Mouse (Mus musculus): ENCODE data around the gene Cacna2d2. TPM values are rescaled to one million over a fixed set of nuclear protein-coding genes. Genes with fewer than 3 reads are reported as not detected.
A peak's percentile ranks its signal among the peaks of the same experiment; 100 is the strongest.

Cacna2d2 gene
- polyA plus RNA-seq, 1 experiment: 0.72 TPM

DNA sequence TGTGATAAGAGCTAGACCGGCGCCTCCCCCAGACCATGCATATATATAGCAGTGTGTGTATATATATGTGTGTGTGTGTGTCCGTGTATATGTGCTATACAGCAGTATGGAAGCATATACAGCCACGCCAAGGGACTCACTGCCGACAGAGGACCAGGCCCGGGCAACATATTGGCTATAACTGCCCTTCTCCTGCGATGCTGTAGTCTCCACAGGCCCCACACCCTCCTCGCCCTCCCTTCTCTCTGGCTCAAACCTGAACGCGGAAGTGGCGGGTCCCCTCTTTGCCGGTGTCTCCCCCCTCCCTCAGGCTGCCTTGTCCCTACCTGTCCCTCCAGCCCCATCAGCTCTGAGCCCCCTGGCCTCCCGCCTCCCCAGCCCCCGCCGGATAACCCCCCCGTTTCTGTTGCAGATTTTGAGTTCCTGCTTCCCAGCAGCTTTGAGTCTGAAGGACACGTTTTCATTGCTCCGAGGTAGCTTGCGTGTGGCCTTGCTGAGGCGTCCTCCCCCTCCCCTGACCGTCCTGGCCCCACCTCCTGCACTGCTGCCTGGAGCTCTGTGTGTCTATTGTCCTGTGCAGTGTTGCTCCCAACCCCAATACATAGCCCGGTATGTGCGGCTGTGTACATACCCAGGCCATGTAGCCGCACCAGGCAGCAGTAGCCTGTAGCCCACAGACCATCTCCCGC lies 122.4 kb downstream of the Cacna2d2 start:
- TF ChIP-seq POLR2A (IDR thresholded peaks at IDR 0.05; ENCODE audit: borderline replicate concordance, extremely low read depth, low read depth, low read length) (no peak), CTCF (IDR thresholded peaks at IDR 0.05; ENCODE audit: insufficient read depth, low read length) (no peak)
- Histone ChIP-seq H3K4me1 (ENCODE audit: control insufficient read depth, insufficient read depth, low read length) (peaks cover 3% of the 10 kb centered on the region; the same call in 1 of the 2 replicates), H3K4me3 (replicated peaks; ENCODE audit: extremely low read depth, low read depth, low read length) (no peak overlapping the region)
- 19% methylated on average over 25 of the region's 25 CpGs for WGBS
- DNase-seq: no peak

DNA sequence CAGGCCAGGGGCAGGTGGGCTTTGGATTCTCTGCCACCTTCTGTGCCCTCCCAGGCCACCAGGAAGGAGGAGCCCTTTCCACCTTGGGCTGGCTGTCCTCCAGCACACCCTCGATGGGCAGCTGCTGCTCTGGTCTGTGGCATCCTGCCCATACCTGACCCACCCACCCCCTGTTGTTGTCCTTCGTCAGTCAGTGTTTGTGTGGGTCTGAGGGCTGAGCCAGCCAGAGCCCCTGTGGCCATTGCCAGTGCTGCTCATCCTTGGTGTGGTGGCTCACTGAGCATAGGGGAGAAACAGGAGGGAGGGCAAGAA lies 122.9 kb downstream of the Cacna2d2 start:
- 14% methylated on average over 2 of the region's 2 CpGs for WGBS
- TF ChIP-seq POLR2A (IDR thresholded peaks at IDR 0.05; ENCODE audit: borderline replicate concordance, extremely low read depth, low read depth, low read length) (no peak), CTCF (IDR thresholded peaks at IDR 0.05; ENCODE audit: insufficient read depth, low read length) (no peak)
- Histone ChIP-seq H3K4me1 (ENCODE audit: control insufficient read depth, insufficient read depth, low read length) (peaks cover 5% of the 10 kb centered on the region), H3K4me3 (replicated peaks; ENCODE audit: extremely low read depth, low read depth, low read length) (no peak overlapping the region)
- no peak for DNase-seq

DNA sequence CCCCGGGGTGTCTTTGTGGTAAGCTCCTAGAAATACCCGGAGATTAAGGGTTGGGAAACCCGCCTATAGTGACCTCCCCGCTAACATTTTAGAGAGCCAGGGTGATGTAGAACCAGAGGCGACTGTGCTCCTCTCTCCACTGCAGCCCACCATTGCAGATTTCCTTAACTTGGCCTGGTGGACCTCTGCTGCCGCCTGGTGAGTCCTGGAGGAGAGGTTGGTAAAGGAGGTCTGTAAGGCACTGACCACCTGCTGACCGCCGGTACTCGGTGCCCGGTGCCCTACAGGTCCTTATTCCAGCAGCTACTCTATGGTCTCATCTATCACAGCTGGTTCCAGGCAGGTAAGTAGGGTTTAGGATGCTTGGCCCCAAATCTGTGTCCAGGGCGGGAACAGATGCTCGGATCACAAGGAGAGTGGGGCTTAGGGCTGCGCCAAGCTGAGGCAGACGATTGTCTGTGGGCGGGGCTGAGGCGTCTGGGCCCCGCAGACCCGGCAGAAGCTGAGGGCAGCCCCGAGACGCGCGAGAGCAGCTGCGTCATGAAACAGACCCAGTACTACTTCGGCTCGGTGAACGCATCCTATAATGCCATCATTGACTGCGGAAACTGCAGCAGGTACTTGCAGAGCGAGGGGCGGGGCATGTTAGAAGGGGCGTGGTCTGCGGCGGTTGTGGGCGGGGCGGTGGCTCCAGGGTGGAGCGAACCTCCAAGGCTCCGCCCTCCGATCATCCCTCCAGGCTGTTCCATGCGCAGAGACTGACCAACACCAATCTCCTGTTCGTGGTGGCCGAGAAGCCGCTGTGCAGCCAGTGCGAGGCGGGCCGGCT lies 127.0 kb downstream of the Cacna2d2 start:
- TF ChIP-seq POLR2A (IDR thresholded peaks at IDR 0.05; ENCODE audit: borderline replicate concordance, extremely low read depth, low read depth, low read length) (no peak), CTCF (IDR thresholded peaks at IDR 0.05; ENCODE audit: insufficient read depth, low read length) (no peak)
- peaks cover 5% of the 10 kb centered on the region for H3K4me1 ChIP-seq (ENCODE audit: control insufficient read depth, insufficient read depth, low read length)
- 7% methylated on average over 44 of the region's 44 CpGs for WGBS
- peak overlapping the region; percentile 28 for H3K4me3 ChIP-seq (replicated peaks; ENCODE audit: extremely low read depth, low read depth, low read length)
- peak; percentile 69 for DNase-seq

DNA sequence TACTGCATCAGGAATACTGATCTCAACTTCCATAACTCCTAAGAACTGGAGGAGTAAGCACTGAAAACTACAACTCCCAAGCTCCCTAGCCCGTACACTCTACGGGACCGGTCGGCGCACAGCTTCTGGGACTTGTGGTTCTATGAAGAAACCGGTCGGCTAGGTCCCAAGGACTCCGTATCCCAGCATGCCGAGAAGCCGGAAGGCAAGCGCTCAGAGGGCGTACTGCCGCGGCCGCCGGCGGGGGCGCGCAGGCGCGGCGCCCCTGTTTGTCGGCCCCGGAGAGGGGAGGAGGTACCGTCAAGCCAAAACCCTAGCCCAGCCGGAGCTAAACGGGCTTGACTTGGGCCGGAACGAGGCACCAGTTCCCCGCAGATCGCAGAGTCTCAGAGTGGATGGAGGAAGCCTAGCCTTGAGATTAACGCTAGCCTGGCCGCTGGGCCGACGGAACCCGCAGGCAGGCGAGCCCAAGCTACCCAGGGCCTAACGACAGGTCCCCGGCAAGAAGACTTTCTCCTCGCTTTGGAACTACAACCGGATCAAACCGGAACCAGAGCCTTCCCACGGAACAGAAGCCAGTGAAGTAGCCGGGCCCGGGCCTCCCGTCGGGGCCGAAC lies 134.5 kb downstream of the Cacna2d2 start, which contains the start of gene Tmem115:
Gene Tmem115, plus strand, starts transcription at position 155 of the 617 bp plus-strand sequence.
- DNase-seq: peak; percentile 86
- peaks cover 21% of the 10 kb centered on the region for H3K4me1 ChIP-seq (ENCODE audit: control insufficient read depth, insufficient read depth, low read length)
- peak within 1 kb of the TSS; percentile 95 for H3K4me3 ChIP-seq (replicated peaks; ENCODE audit: extremely low read depth, low read depth, low read length)
- TF ChIP-seq CTCF (IDR thresholded peaks at IDR 0.05; ENCODE audit: insufficient read depth, low read length): no peak
- TF ChIP-seq POLR2A (IDR thresholded peaks at IDR 0.05; ENCODE audit: borderline replicate concordance, extremely low read depth, low read depth, low read length): peak; percentile 91; the same call in 1 of the 2 replicates
- 1% methylated on average over 43 of the region's 48 CpGs for WGBS

DNA sequence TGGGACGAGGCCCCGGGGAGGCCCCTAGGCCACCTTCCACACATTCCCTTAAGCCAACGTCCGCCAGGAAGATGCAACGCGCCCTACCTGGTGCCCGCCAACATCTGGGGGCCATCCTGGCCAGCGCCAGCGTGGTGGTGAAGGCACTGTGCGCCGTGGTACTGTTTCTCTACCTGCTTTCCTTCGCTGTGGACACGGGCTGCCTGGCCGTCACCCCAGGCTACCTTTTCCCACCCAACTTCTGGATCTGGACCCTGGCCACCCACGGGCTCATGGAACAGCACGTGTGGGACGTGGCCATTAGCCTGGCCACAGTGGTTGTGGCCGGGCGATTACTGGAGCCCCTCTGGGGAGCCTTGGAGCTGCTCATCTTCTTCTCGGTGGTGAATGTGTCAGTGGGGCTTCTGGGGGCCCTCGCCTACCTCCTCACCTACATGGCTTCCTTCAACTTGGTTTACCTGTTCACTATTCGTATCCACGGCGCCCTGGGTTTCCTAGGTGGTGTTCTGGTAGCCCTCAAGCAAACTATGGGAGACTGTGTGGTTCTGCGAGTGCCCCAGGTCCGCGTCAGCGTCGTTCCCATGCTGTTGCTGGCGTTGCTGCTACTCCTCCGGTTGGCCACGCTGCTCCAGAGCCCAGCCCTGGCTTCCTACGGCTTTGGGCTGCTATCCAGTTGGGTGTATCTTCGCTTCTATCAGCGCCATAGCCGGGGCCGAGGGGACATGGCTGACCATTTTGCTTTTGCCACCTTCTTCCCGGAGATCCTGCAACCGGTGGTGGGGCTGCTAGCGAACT lies 135.2 kb downstream of the Cacna2d2 start:
- TF ChIP-seq CTCF (IDR thresholded peaks at IDR 0.05; ENCODE audit: insufficient read depth, low read length) (no peak), POLR2A (IDR thresholded peaks at IDR 0.05; ENCODE audit: borderline replicate concordance, extremely low read depth, low read depth, low read length) (no peak)
- Histone ChIP-seq H3K4me1 (ENCODE audit: control insufficient read depth, insufficient read depth, low read length) (peaks cover 21% of the 10 kb centered on the region), H3K4me3 (replicated peaks; ENCODE audit: extremely low read depth, low read depth, low read length) (peak overlapping the region; percentile 95)
- DNase-seq: no peak
- WGBS: under 1% methylated on average over 40 of the region's 40 CpGs

DNA sequence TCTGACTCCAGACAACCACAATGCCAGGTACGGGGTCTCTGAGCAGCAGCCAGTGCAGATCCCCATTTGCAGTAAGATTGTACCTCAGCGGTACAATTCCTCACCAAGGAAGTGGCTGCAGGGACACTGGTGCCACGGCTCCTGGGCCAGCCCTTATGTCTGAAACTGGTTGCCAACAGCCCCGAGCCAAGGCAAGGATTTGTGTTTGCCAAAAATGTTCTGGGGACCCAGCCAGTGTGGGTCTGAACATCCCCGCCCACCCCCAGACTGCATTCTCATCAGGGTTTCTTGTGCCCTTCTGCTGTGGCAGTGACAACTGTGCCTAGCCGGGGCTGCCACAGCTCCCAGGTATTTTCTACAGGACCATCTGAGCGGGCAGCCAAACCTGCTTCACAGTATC lies 138.8 kb downstream of the Cacna2d2 start:
- Histone ChIP-seq H3K4me1 (ENCODE audit: control insufficient read depth, insufficient read depth, low read length) (peaks cover 30% of the 10 kb centered on the region), H3K4me3 (replicated peaks; ENCODE audit: extremely low read depth, low read depth, low read length) (no peak overlapping the region)
- DNase-seq: no peak
- no peak for TF ChIP-seq POLR2A (IDR thresholded peaks at IDR 0.05; ENCODE audit: borderline replicate concordance, extremely low read depth, low read depth, low read length)
- TF ChIP-seq CTCF (IDR thresholded peaks at IDR 0.05; ENCODE audit: insufficient read depth, low read length): no peak
- 85% methylated on average over 7 of the region's 7 CpGs for WGBS

DNA sequence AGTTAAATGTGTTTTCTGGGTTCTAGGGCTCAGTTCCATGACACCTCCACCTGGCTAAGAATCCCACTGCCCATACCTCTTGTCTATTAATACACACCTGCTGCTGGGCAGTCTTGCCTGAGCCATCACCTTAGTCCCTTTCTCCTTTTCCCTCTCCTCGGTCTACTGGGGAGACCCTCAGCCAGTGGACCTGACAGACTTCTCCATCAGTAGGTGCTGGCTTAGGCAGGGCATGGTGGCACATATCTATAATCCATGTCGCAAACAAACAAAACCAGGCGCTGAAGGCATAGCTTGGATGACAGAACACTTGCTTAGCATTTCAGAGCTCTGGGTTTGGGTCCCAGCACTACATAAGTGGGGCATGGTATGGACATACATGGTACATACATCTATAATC lies 139.3 kb downstream of the Cacna2d2 start:
- Histone ChIP-seq H3K4me3 (replicated peaks; ENCODE audit: extremely low read depth, low read depth, low read length) (no peak overlapping the region), H3K4me1 (ENCODE audit: control insufficient read depth, insufficient read depth, low read length) (peaks cover 30% of the 10 kb centered on the region)
- 88% methylated on average over 3 of the region's 3 CpGs for WGBS
- DNase-seq: no peak
- TF ChIP-seq CTCF (IDR thresholded peaks at IDR 0.05; ENCODE audit: insufficient read depth, low read length) (no peak), POLR2A (IDR thresholded peaks at IDR 0.05; ENCODE audit: borderline replicate concordance, extremely low read depth, low read depth, low read length) (no peak)

DNA sequence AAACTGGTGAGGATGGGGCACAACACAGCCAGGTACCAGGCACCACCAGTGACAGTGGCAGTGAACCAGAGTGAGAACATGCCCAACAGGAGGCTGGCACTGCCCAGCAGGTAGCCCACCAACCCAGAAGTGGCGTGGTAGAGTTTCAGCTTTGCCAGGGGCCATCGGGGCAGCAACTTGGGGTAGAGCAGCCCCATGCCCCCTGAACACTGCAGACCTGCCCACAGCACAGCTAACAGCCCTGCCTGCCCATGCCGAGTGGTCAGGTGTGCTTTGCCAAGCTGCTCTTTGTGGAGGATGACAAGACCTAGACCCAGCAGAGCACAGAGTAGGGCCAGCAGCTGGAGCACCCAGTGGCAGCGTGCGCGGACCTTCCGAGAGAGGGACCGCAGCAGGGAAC lies 140.5 kb downstream of the Cacna2d2 start:
- Histone ChIP-seq H3K4me1 (ENCODE audit: control insufficient read depth, insufficient read depth, low read length) (peaks cover 29% of the 10 kb centered on the region), H3K4me3 (replicated peaks; ENCODE audit: extremely low read depth, low read depth, low read length) (no peak overlapping the region)
- TF ChIP-seq POLR2A (IDR thresholded peaks at IDR 0.05; ENCODE audit: borderline replicate concordance, extremely low read depth, low read depth, low read length): no peak
- WGBS: 92% methylated on average over 8 of the region's 8 CpGs
- no peak for DNase-seq

DNA sequence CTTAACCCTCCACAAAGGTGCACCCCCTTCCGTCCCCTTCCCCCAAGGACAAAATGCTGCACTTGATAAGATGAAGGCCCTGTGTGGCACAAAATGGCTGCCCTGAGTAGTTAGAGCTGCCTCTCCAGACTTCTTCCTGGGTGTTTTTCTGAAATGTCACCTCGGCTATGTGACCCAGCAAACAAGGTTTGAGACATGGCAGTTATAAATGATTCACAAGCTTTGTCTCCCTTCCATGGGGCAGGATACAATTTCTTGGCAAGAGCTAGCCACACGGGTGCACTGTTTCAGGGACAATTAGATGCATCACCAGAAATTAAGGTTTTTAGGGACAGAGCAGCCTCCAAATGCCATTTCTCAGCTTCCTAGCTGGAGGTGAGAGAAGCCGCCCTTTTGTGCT lies 141.0 kb downstream of the Cacna2d2 start:
- whole genome bisulfite sequencing: 65% methylated on average over 4 of the region's 4 CpGs
- Histone ChIP-seq H3K4me1 (ENCODE audit: control insufficient read depth, insufficient read depth, low read length) (peaks cover 25% of the 10 kb centered on the region), H3K4me3 (replicated peaks; ENCODE audit: extremely low read depth, low read depth, low read length) (no peak overlapping the region)
- no peak for DNase-seq
- TF ChIP-seq CTCF (IDR thresholded peaks at IDR 0.05; ENCODE audit: insufficient read depth, low read length) (no peak), POLR2A (IDR thresholded peaks at IDR 0.05; ENCODE audit: borderline replicate concordance, extremely low read depth, low read depth, low read length) (no peak)
